Mouse (Mus musculus): Measurements from ENCODE around the gene Foxred2. TPM values are rescaled to one million over a fixed set of nuclear protein-coding genes. Genes with fewer than 3 reads are reported as not detected.
A peak's percentile ranks its signal among the peaks of the same experiment; 100 is the strongest.

Gene Foxred2
- polyA plus RNA-seq, 1 experiment: 1.1 TPM

DNA sequence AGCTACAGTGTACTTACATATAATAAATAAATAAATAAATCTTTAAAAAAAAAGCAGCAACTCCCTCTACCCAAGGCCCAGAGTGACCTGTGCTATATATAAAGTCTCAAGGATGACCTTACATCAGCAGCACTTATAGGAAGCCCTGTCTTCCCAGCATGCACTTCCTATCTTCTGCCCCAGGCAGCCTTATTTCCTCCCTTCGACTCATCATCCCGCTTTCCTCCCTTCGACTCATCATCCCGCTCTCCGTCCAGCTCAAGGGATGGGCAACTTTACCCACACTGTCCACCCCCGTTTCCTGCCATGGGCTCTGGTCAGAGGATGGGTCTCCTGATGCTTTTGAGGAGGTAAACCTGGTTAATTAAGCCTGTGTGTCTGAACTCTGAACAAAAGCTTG is 34.9 kb downstream of the Foxred2 start:
- no peak for DNase-seq (ENCODE audit: low read depth, low spot score)
- WGBS: 89% methylated on average over 6 of the region's 6 CpGs

- DNase-seq (ENCODE audit: low read depth, low spot score): no peak
- 67% methylated on average over 10 of the region's 10 CpGs for WGBS
These were observed 35.7 kb downstream of the Foxred2 start for GRCm38 (mm10) chr15:77920511-77921462.

DNA sequence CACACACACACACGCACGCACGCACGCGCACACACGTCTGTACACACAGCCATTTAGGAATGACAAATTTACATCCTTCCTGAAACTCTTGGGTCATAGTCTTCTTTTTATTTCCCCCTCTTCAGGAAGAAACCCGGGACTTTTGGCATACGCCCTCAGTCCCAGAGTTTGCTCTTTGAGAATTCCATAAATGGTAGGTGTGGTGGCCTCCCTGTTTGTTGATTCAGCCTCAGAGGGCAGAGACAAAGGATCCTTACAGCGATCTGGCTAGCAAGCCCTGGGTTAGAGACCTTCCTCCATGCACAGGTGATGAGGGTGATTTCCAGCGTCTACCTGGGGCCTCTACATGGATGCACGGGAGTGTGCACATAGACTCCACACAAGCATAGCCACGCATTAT is 37.1 kb downstream of the Foxred2 start:
- 29% methylated on average over 12 of the region's 12 CpGs for WGBS

DNA sequence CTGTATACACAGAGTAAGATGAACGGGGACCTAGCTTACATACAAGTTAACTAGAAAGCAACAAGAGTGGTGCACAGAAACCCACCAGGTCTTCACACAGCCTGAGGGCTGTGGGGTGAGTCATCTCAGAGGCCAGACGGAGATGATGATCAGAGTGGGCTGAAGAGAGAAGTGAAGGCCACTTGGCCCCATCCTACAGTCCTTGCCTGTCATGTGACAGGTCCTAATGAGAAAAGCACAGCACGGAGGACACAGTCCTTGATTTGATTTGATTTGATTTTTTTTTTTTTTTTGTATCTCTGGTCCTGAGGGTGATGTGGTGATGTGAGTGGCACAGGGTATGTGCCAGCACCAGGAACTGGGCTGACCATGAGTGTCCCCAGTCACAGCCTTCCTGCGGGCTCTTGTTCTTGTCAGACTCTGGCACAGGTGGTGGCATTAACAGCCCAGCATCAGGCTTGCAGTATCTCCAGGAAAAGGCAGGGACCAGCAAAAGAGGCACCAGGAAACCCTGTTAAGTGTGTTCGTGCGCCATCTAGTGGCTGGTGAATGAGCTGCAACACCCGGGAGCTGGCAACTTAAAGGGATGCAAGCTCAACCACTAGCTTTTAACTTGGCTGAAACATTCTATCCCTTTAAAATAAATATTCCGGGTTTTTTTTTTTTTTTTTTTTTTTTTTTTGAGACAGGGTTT is 39.5 kb downstream of the Foxred2 start:
- peak; percentile 78 for DNase-seq (ENCODE audit: low read depth, low spot score)
- 30% methylated on average over 8 of the region's 8 CpGs for WGBS

More for the DNA sequence above, 37.1 kb downstream of the Foxred2 start:
- peak; percentile 90 for DNase-seq (ENCODE audit: low read depth, low spot score)

- DNase-seq (ENCODE audit: low read depth, low spot score): no peak
- WGBS: 97% methylated on average over 4 of the region's 4 CpGs
These were observed 41.2 kb downstream of the Foxred2 start for GRCm38 (mm10) chr15:77915287-77915686.

DNA sequence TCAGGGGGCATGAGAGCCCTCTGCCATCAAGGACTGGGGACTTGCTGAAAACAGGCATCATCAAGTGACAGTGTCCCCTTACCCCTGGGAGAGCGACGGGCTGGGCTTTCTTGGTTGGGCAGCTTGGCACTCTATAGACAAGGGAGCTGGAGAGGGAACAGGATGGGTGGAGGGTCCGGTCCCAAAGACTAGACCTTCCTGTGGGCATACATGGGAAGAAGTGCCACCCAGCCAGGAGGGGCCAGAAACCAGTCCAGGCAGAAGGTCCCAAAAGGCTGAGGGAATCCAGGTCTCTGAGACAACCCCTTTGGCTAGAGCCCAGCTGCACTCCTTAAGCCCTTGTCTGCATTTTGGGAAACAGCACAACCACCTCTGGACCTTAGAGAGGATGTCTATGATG is 42.0 kb downstream of the Foxred2 start:
- DNase-seq (ENCODE audit: low read depth, low spot score): no peak
- WGBS: 96% methylated on average over 3 of the region's 3 CpGs

- 44% methylated on average over 8 of the region's 8 CpGs for WGBS
- no peak for DNase-seq (ENCODE audit: low read depth, low spot score)
These were observed 43.5 kb downstream of the Foxred2 start for GRCm38 (mm10) chr15:77913054-77913453.

DNA sequence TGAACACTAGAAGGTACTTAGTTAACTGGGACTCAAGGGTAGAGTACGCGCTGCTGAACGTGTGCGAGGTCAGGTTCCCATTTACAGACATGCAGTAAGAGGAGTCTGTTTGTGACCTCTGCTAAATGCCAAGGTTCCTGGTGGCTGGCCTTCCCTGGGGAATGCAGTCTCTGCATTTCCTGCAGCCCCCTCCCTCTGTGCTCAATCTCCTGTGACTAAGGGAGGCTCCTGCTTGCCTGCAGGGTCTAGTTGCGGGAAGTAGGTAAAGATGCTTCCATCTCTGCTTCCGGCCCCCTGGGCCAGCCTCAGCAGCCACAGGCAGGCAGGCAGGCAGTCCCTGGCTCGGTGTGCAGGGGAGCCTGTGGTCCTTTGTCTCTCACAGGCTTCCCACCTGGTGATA is 43.9 kb downstream of the Foxred2 start:
- WGBS: 76% methylated on average over 7 of the region's 7 CpGs
- no peak for DNase-seq (ENCODE audit: low read depth, low spot score)

- WGBS: 81% methylated on average over 5 of the region's 5 CpGs
- no peak for DNase-seq (ENCODE audit: low read depth, low spot score)
These were observed 44.5 kb downstream of the Foxred2 start for GRCm38 (mm10) chr15:77912048-77912447.

DNA sequence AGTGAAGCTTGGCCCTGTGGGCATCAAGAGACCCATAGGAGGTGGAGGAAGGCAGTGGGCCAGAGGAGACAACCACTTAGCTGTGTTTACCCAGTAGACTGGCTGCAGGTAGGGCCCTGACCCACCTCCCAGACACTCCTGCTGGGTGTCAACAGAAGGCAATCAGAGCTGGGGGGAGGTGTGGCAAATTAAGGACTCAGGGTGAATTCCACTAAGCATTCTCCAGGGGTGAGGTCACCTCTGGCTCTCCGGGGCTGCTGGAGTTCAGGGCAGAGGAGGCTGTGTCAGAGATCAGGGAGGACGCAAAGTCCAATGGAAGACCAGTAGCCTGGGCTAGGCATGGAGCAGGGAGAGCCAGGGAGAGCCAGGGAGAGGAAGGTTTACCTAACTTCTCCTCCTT is 45.5 kb downstream of the Foxred2 start:
- DNase-seq (ENCODE audit: low read depth, low spot score): no peak
- 4% methylated on average over 2 of the region's 2 CpGs for WGBS

DNA sequence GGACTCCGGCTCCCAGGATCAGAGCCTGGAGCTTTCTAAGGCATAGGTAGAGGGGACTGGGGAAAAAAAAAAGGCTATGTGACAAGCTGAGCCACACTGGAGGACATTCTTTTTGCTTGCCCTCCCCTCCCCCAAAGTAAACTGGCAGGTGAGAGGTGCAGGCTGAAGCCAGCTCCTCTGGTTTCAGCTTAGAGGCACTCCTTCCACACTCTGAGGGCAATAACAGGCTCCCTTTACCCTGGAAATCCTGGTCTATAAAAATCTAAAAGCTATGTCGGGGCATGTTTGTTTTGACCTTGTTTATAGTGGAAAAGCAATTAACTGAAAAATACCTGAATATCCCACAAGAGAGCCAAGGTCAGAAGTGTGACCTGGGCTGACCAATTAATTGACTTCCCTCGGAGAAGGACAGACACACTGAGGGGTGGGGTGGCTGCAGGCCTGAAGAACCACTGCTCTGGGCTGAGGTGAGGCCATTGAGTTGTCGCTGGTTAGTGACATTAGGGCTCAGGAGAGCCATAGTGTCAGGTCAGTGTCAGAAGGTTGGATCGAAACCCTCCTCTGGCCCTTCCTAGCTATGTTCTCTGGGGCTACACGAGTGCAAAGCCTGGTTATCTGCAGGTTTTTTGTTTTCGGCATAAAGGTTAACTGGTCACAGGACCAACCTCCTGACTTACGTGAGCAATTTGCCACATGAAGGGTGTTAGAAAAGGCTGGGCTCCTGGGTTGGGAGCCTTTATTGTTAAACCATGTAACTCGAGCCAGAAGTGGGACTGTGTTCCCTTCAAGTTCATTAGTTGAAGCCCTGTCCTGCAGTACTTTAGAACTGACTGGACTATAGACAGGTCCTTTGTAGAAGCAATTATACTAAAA is 48.6 kb downstream of the Foxred2 start:
- 30% methylated on average over 9 of the region's 9 CpGs for WGBS
- no peak for DNase-seq (ENCODE audit: low read depth, low spot score)

DNA sequence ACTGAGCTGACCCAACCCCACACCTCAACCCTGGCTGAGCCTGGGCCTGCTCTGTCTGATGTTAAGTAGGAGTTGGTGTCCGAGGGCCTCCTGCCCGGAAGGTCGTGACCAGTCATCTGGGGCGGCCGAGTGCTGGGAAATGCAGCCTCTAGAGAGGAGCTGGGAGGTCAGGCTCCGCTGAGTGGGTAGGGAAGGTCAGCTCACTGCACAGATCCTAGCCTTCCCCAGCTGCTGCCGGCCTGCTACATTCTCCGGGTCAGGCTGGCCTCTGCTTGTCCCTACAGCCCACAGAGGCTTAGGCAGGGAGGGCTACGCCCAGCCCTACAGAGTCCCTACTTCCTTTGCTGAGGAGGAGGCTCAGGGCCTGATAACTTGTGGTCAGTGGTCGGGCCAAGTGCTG is 50.0 kb downstream of the Foxred2 start:
- 72% methylated on average over 10 of the region's 10 CpGs for WGBS
- DNase-seq (ENCODE audit: low read depth, low spot score): no peak

DNA sequence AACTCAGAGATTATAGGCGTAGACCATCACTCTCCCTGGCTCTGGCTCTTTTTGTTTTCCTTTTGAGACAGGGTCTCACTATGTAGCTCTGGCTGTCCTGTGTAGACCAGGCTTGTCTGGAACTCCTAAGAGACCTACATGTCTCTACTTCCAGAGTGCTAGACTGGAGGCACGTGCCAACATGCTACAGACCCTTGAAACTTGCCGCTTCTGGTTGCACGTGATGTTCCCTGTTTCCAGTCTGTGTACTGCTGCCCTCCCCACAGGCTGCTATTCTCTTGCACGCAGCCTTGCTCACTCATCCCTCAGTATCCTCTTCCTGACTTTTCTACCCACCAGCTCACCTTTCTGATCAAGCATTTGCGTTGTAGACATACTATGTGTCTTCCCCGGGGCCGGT is 50.4 kb downstream of the Foxred2 start:
- 84% methylated on average over 8 of the region's 8 CpGs for WGBS
- no peak for DNase-seq (ENCODE audit: low read depth, low spot score)

DNA sequence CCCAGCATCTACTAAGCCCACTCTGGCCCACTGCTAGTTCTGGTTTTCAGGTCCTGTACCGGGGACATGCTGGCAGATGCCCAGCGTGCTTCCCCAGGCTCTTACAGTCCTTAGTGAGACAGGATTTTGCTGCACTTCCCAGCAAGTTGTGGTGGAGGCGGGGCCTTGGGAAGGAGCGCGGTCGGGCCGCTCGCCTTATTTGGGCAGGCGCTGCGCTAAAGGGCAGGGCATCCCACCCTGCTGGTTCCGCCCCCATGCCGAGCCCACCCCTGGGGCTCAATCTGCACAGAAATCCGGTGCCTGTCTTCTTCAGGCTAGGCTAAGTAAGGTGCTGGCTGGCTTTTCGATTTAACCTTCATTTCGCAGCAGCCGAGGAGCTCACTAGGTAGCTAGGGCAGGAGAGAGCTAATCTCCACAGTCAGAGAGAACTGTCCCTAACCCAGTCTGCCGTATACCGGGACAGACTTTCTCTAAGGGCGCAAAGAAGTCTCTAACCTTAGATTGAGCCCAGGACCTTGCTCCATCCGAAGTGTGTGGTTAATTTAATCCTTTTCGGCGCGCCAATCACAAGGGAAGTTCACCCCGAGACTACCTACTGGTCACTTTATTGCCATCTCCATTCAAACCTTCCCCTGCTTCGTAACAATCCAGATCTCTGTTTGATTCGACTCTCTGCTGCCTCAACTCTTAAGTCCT is 51.1 kb downstream of the Foxred2 start:
- DNase-seq (ENCODE audit: low read depth, low spot score): no peak
- WGBS: 16% methylated on average over 26 of the region's 26 CpGs

GRCm38 (mm10) chr15:77904363-77904892 is 52.1 kb downstream of the Foxred2 start:
- no peak for DNase-seq (ENCODE audit: low read depth, low spot score)
- WGBS: 23% methylated on average over 12 of the region's 12 CpGs

GRCm38 (mm10) chr15:77903176-77903575 is 53.3 kb downstream of the Foxred2 start:
- DNase-seq (ENCODE audit: low read depth, low spot score): no peak
- WGBS: 34% methylated on average over 5 of the region's 5 CpGs

GRCm38 (mm10) chr15:77894926-77895325 is 61.6 kb downstream of the Foxred2 start:
- 83% methylated on average over 13 of the region's 14 CpGs for WGBS
- DNase-seq (ENCODE audit: low read depth, low spot score): no peak

- 88% methylated on average over 10 of the region's 10 CpGs for WGBS
- DNase-seq (ENCODE audit: low read depth, low spot score): no peak
These were observed 63.2 kb downstream of the Foxred2 start for GRCm38 (mm10) chr15:77893292-77893691.

- DNase-seq (ENCODE audit: low read depth, low spot score): no peak
- WGBS: 92% methylated on average over 10 of the region's 10 CpGs
These were observed 64.1 kb downstream of the Foxred2 start for GRCm38 (mm10) chr15:77892420-77892819.
